Mouse (Mus musculus) hindbrain, embryonic 13.5 days (tissue): ENCODE data around the gene Olfr732. TPM values are rescaled to one million over a fixed set of nuclear protein-coding genes. Genes with fewer than 3 reads are reported as not detected.

Source experiments
- ATAC-seq: fragments of 200-750 bp; cut with Nextera tagmentation; 2 replicates; pipeline ENCODE4 v1.8.0; 2017; ENCODE audit warnings: moderate TSS enrichment; ENCODE audit not compliant: low FRiP score
- H3K27ac ChIP-seq: fragments of 300-500 bp; sonication (generic); 2 replicates; pipeline ENCODE4 v1.5.1; 2015; ENCODE audit warnings: inconsistent platforms, mild to moderate bottlenecking, moderate library complexity
- H3K27me3 ChIP-seq: fragments of 300-500 bp; sonication (generic); 2 replicates; pipeline ENCODE4 v1.6.1; 2015; ENCODE audit warnings: mild to moderate bottlenecking, inconsistent platforms
- H3K36me3 ChIP-seq: fragments of 300-500 bp; sonication (generic); 2 replicates; pipeline ENCODE4 v1.6.1; 2015; ENCODE audit warnings: mild to moderate bottlenecking, inconsistent platforms
- H3K4me1 ChIP-seq: fragments of 300-500 bp; sonication (generic); replicated peaks from 2 replicates; pipeline ENCODE4 v1.6.1; 2015; ENCODE audit warnings: inconsistent platforms
- H3K4me2 ChIP-seq: fragments of 300-500 bp; sonication (generic); 2 replicates; pipeline ENCODE4 v1.6.1; 2015; ENCODE audit warnings: inconsistent platforms, mild to moderate bottlenecking, moderate library complexity
- H3K4me3 ChIP-seq: fragments of 300-500 bp; sonication (generic); 2 replicates; pipeline ENCODE4 v1.5.1; 2015; ENCODE audit warnings: mild to moderate bottlenecking, inconsistent platforms
- H3K9ac ChIP-seq: fragments of 300-500 bp; sonication (generic); 2 replicates; pipeline ENCODE4 v1.6.1; 2015; ENCODE audit warnings: mild to moderate bottlenecking, inconsistent platforms
- H3K9me3 ChIP-seq: fragments of 300-500 bp; sonication (generic); 2 replicates; pipeline ENCODE4 v1.6.1; 2016; ENCODE audit warnings: inconsistent platforms
- WGBS: fragments of 180-500 bp; shearing (Covaris S2); methylation state at CpG from one replicate; pipeline ENCODE4 v1.1.7; 2015; 5-methylcytosine and 5-hydroxymethylcytosine counted together
- polyA plus RNA-seq: library from polyadenylated mRNA; unstranded; fragments of >200 nt; fragmentation: Nextera tagmentation; extraction: Ambion mirVana; gene quantifications from 2 replicates; pipeline ENCODE4 v1.2.1, GENCODE M21; 2015

Gene Olfr732
- polyA plus RNA-seq, result not detected in 2 replicates

GRCm38 (mm10) chr14:50284106-50284505 lies at the start of gene Olfr732:
Gene Olfr732, minus strand, starts transcription at chr14:50284206.
- WGBS, result 95% methylated on average over 1 of the region's 1 CpGs
- ATAC-seq, result no peak
- H3K4me3 ChIP-seq, result no peak within 1 kb of the TSS
- no peaks in the 10 kb centered on the region for H3K36me3 ChIP-seq
- no peaks in the 10 kb centered on the region for H3K9me3 ChIP-seq
- H3K4me2 ChIP-seq, result no peak within 1 kb of the TSS
- H3K27me3 ChIP-seq, result no peaks in the 10 kb centered on the region
- H3K4me1 ChIP-seq, result no peaks in the 10 kb centered on the region
- H3K9ac ChIP-seq, result no peak within 1 kb of the TSS
- H3K27ac ChIP-seq, result no peak within 1 kb of the TSS

- Histone ChIP-seq H3K4me2 (no peak within 1 kb of the TSS), H3K9me3 (no peaks in the 10 kb centered on the region), H3K4me1 (no peaks in the 10 kb centered on the region), H3K4me3 (no peak within 1 kb of the TSS), H3K27me3 (no peaks in the 10 kb centered on the region), H3K27ac (no peak within 1 kb of the TSS), H3K36me3 (no peaks in the 10 kb centered on the region), H3K9ac (no peak within 1 kb of the TSS)
- 85% methylated on average over 1 of the region's 1 CpGs for WGBS
- no peak for ATAC-seq
Measured at GRCm38 (mm10) chr14:50326661-50327060, 42.7 kb upstream of the Olfr732 start, which contains the start of gene Olfr734. Gene Olfr734, minus strand, starts transcription at chr14:50326761.

GRCm38 (mm10) chr14:50301422-50301821 lies 17.4 kb upstream of the Olfr732 start, which contains the start of gene Olfr733:
Gene Olfr733, minus strand, starts transcription at chr14:50301522.
- Histone ChIP-seq H3K4me1 (no peaks in the 10 kb centered on the region), H3K9ac (no peak within 1 kb of the TSS), H3K27ac (no peak within 1 kb of the TSS), H3K9me3 (no peaks in the 10 kb centered on the region), H3K27me3 (no peaks in the 10 kb centered on the region), H3K36me3 (no peaks in the 10 kb centered on the region), H3K4me3 (no peak within 1 kb of the TSS), H3K4me2 (no peak within 1 kb of the TSS)
- no peak for ATAC-seq

GRCm38 (mm10) chr14:50241766-50242165 lies 42.2 kb downstream of the Olfr732 start, which contains the start of gene Olfr731:
Gene Olfr731, minus strand, starts transcription at chr14:50241866.
- Histone ChIP-seq H3K36me3 (no peaks in the 10 kb centered on the region), H3K4me3 (no peak within 1 kb of the TSS), H3K4me1 (no peaks in the 10 kb centered on the region), H3K9ac (no peak within 1 kb of the TSS), H3K9me3 (no peaks in the 10 kb centered on the region), H3K27me3 (no peaks in the 10 kb centered on the region), H3K27ac (no peak within 1 kb of the TSS), H3K4me2 (no peak within 1 kb of the TSS)
- ATAC-seq, result no peak
- WGBS, result 90% methylated on average over 4 of the region's 4 CpGs

Other genes with a start within 250 kb of the Olfr732 start
- gene Olfr725, start 243.8 kb downstream of the Olfr732 start, polyA plus RNA-seq, result not detected in 2 replicates
- gene Olfr726, start 193.3 kb downstream of the Olfr732 start, polyA plus RNA-seq, result not detected in 2 replicates
- gene Olfr727, start 161.0 kb downstream of the Olfr732 start, polyA plus RNA-seq, result not detected in 2 replicates
- not detected in 2 replicates for gene Olfr728, start 141.5 kb downstream of the Olfr732 start, polyA plus RNA-seq
- not detected in 2 replicates for gene Olfr729, start 131.3 kb downstream of the Olfr732 start, polyA plus RNA-seq
- not detected in 2 replicates for gene Olfr730, start 96.0 kb downstream of the Olfr732 start, polyA plus RNA-seq
- not detected in 2 replicates for gene Olfr731, start 42.3 kb downstream of the Olfr732 start, polyA plus RNA-seq
- gene Olfr733, start 17.3 kb upstream of the Olfr732 start, polyA plus RNA-seq, result not detected in 2 replicates
- gene Olfr734, start 42.6 kb upstream of the Olfr732 start, polyA plus RNA-seq, result not detected in 2 replicates
- gene Olfr735, start 64.7 kb upstream of the Olfr732 start, polyA plus RNA-seq, result not detected in 2 replicates
- not detected in 2 replicates for gene Tlr11, start 73.7 kb upstream of the Olfr732 start, polyA plus RNA-seq
- gene Olfr736, start 97.0 kb upstream of the Olfr732 start, polyA plus RNA-seq, result not detected in 2 replicates
- gene Olfr738, start 123.4 kb upstream of the Olfr732 start, polyA plus RNA-seq, result not detected in 2 replicates
- not detected in 2 replicates for gene Olfr739, start 134.4 kb upstream of the Olfr732 start, polyA plus RNA-seq
- not detected in 2 replicates for gene Olfr740, start 161.3 kb upstream of the Olfr732 start, polyA plus RNA-seq
- not detected in 2 replicates for gene Olfr741, start 188.5 kb upstream of the Olfr732 start, polyA plus RNA-seq
- not detected in 2 replicates for gene Olfr742, start 219.4 kb upstream of the Olfr732 start, polyA plus RNA-seq
- gene Olfr743, start 237.6 kb upstream of the Olfr732 start, polyA plus RNA-seq, result not detected in 2 replicates